Mouse (Mus musculus): ENCODE data around the gene Pknox2.
A peak's percentile ranks its signal among the peaks of the same experiment; 100 is the strongest.

The Pknox2 gene

DNA sequence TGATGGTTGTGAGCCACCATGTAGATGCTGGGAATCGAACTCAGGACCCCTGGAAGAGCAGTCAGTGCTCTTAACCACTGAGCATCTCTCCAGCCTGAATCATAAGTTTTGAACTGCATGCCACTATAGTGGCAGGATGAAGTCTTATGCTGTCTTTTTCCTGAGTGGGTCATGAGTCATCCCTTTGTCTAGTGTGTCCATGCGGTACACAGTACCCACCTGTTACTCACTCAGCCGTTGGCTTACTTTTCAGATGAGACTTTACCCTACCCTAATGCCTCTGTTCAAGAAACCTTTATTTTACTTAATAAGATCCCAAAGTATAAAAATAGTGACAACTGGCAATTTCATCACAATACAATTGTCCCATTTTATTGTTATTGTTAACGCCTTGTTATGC lies 95.5 kb downstream of the Pknox2 start:
- no peak for DNase-seq (ENCODE audit: inconsistent ontology term)

DNA sequence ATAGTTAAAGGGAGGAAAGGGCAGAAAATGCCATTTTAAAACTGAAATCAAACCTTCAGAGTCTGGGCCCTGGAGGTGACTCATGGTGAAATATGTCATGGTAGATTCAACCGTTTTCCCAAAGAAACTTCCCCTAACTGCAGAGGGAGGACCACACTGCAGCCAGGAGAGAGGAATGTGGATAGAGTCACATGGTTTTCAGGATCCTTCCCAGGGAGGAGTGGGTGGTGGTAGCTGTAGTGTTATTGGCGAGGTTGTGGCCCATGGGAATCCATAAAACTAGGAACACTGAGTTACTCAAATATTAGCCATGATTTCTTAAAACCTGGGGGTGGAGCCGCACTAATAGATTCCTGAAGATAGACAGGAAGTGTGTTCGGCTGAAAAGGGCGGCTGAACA lies 99.7 kb downstream of the Pknox2 start:
- DNase-seq (ENCODE audit: inconsistent ontology term): peak; percentile 52

DNA sequence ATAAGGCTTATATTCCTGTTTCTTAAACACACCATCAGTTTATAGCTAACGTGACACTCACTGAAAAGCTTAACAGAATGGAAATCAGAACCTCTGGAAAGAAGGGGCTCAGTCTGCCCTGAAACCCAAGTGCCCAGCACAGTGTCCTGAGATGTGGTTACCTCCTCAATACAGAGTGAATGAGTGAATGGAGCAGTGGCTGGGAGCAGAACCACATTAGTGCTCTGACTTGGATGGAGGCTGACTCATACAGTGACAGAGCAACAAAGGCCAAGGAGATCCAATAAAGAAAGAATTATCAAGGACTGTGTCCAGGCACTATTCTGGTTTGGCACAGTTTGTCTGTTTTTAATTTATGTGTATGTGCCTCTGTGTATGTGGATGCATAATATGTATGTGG lies 101.3 kb downstream of the Pknox2 start:
- DNase-seq (ENCODE audit: inconsistent ontology term): peak; percentile 53

DNA sequence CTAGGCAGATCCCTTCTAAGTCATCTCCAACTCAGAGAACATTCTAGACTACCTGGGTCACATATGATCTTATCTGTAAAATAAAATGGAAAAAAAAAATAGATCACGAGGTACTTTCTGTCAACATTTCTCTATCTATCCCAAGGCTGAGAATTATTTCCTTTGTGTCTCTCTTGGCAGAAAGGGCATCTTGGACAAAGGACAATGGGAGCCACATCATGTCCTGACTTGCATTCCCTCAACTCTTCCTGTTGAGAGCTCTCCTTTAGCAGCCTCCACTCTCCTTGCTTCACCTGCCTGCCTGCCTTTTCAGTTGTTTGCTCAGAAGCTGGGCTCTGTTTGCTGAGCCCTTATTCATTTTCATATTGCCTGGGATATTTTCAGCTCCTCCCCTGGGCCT lies 103.0 kb downstream of the Pknox2 start:
- DNase-seq (ENCODE audit: inconsistent ontology term): no peak

DNA sequence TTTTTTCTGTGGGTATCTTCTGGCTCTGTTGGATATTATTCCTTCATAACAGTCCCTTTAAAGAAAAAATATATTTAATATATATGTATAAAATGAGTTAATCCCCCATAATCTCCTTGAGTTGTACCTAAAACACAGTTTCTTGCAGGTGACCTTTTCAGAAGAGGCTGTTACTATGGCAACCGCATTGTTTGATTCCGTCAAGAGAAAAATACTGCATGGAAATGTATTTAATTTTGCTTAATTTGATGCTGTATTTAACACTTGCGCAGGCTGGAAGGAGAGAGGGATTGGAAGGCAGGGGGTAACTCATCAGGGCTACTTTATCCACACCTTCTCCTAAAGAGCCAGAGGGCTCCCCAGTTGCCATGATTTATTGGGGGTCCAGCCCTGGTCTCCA lies 108.3 kb downstream of the Pknox2 start:
- no peak for DNase-seq (ENCODE audit: inconsistent ontology term)

DNA sequence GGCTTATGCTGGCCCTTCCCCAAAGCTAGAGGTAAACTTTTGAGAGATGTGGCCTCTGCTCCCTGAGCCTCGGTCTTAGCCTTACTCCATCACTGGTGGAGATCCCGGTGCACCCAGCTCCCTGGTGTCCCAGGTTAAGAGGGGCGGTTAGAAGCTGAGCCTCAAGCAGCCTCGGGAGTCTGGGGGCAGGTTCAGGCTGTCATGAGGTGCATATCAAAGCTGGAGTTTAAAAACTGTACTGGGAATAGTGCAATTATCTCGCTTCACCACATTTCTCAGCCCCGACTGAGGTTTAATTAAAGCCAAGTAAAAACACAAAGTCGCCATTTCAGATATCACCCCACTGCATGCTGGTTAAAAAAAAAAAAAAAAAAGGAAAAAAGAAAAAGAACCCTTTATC lies 108.8 kb downstream of the Pknox2 start:
- DNase-seq (ENCODE audit: inconsistent ontology term): no peak

DNA sequence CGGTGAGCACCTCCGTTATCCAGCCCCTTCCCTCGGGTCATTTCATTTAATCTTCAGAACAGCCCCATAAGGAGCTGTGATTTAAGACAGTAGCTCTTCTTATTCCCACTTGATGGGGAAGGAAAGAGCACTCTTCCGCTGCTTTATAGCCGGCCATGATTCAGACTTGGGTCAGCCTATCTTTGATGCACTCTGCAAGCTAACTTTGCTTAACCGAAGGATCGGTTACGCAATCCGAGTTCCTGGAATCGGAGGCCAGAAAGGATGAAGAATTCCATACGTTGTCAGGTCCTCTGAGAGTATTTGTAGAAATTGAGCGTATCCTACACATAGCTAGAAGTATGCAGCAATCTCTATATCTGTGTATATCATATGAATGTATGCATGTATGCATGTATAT lies 109.8 kb downstream of the Pknox2 start:
- DNase-seq (ENCODE audit: inconsistent ontology term): no peak

DNA sequence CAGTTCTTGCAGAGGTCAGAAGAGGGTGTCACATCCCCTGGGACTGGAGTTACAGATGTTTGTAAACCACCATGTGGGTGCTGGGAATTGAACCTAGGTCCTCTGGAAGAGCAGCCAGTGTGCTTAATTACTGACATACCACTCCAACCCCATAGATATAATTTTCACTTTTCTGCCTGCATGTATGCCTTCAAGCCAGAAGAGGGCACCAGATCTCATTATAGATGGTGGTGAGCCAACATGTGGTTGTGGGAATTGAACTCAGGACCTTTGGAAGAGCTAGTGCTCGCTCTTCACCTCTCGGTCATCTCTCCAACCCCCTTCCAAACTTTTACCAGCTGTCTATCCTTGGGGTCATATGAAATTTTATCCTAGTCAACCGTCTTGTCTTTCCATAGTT lies 112.0 kb downstream of the Pknox2 start:
- no peak for DNase-seq (ENCODE audit: inconsistent ontology term)

DNA sequence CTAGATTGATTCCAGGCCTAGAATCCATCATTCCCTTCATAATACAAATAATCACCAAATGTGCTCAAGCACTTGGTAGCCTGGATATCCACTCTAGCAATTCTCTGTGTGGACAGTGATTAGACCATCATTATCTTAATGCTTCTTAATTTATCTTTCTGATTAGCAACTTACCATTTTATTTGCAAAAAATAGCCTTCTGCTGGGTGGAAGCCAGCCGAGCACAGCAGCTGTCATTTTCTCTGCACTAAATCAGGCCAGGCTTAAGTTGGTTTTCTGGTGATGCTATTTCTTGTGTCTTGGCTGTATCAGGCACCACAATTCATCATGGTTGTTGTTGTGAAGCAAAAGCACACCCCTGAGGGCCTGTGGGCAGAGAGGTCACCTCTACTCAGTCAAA lies 112.9 kb downstream of the Pknox2 start:
- no peak for DNase-seq (ENCODE audit: inconsistent ontology term)

DNA sequence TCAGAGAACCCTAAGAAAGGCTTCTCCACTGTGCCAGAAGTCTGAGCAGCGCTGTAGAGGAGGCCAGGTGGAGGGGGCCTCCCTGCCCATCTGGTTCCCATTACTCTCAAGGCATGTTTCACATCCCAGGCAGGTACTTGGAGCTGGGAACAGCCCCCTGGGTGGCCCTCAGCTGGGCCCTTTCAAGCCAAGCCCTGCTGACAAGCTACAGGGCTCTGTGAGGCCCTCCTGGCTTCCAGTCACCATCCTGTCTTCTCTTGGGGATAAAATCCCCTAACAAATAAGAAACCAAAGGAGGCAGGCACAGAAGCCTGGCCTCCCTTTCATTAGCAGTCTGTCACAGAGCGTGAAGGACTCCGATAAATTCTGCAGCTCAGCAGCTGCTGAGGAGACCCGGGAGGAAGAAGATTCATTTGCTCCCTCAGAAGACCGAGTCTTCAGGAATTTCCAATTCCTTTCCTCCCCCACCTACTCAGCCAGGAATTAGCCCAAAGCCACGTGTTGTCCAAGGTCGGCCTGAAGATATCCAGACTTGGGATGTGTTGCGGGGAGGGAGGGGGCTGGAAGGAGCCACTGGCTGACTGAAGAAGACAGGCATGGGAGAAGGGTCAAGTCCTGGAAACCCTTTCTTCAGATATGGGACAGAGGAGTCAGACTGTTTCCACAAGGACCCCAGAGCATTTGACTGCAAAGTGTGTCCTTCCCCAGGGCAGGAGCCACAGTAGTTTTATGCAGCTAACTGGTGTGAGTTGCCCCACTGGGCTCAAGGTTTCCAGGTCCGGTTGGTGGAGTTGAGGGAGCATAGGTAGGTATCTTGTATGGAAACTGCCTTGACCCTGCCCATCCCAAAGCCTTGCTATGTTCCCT lies 116.6 kb downstream of the Pknox2 start:
- DNase-seq (ENCODE audit: inconsistent ontology term): no peak

DNA sequence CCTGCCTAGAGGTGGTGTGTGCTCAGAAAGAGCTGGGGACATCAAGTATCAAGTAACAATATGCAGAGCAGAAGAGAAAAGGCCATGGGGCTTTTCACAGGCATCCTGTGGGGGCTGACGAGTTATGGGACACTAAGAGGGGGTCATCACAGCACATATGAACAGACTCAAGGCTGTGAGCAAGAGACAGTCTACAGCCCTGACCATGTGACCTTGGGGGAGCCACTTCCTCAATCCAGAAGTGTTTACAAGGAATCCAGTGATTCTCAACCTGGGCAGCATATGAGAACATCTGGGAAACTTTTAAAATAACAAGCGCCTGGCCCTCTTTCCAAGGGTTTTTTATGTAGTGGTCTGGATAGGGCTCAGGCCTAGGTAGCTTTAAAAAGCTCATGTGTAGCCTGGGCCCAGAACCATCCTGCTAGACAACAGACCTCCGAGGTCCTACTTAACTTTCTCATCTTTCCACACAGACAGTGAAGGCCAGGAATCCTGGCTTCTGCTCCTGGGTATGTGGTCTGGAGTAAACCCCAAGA lies 117.3 kb downstream of the Pknox2 start:
- DNase-seq (ENCODE audit: inconsistent ontology term): no peak

DNA sequence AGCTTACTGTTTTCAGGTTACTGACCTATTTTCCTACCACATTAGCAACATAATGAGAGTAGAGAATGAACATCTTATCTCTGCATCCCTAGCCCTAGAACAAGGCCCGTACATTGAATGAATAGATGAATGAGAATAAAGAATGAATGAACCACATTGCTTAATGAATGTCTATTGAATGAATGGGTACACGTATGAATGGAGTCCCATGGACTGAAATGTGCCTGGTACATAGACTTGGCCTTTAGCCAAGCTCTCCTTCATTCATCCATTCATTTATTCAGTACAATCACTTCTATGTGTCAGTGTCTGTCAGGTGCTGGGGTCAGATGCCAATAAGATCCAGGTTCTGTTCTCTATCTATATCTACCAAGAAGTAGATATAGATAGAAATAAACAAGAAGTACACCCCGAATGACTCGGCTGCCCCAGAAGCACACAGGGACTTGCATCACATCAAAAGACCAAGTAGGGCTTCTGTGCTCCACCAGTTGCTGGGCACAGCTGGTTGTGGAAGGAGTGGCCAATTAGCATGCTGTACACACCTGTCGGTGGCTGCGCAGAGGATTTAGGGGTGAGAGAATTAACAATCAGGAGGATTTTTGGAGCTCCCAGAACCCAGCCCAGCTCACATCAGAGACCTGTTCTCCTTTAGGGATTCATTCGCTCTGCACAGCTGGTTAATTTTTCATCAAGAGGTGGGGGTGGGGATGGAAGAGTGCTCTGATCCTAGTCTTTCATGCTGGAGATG lies 119.2 kb downstream of the Pknox2 start:
- no peak for DNase-seq (ENCODE audit: inconsistent ontology term)

DNA sequence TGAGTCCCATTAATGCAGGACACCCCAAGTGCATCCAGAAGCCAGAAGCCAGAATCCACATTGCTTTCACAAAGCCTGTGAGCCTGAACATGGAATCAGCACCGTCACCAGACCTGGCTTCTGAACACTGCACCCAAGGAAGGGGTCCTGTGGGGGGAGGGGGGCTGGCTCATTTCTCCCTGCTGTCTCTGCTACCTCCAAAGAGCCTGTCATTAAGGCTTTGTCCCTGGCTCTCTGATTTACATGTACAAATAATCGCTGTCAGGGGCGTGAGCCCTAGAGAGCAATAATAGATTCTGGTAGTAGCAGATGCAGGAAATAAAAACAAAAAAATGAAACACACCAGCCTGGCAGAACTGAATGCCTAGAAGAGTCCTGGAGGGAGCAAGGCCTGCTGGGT lies 121.3 kb downstream of the Pknox2 start:
- no peak for DNase-seq (ENCODE audit: inconsistent ontology term)

DNA sequence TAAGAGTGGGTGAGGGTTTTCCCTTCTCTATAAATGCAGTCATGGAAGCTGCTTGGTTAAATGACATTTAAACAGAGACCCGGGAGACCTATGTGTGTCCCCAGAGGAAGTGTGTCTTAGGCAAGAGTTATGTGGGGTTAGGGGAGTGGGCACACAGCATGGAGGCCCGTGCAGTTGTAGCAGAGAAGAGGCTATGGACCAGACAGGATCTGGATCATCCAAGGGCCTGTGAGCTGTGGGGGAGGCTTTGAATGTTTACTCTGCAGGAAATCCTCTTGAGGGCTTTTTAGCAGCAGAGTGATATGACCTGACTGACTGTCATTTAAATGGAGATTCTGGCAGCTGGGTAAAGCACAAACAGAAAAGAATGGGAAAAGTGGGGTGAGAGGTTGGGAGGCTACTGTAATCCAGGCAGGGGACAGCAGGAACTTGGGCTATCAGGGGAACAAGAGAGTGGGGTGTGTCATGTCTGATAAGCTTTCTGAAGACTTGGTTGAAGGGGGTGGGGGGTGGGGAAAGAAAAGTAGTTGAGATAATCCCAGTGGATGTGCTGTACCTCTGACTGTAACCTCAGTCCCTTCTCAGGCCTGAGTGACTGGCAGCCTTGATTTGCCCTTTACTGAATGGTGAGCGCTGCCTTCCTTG lies 125.5 kb downstream of the Pknox2 start:
- no peak for DNase-seq (ENCODE audit: inconsistent ontology term)

DNA sequence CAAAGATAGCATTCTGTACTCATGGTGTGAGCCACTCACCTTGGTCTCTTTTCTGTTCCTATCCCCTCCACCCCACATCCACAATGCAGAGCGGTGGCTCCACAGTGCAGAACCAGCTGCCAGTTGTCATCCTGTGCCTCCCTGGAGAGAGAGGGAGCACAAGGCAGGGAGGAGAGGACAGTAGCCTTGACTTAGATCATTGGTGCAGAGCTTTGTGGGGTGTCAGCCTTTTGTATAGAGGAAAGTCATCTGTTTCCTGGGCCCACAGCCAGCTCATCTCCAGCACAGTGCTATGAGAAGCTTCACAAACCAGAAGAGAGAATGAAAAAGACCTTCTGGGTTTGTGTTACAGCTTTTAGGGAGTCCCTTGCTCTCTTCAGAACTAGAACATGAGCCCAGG lies 129.1 kb downstream of the Pknox2 start:
- no peak for DNase-seq (ENCODE audit: inconsistent ontology term)

DNA sequence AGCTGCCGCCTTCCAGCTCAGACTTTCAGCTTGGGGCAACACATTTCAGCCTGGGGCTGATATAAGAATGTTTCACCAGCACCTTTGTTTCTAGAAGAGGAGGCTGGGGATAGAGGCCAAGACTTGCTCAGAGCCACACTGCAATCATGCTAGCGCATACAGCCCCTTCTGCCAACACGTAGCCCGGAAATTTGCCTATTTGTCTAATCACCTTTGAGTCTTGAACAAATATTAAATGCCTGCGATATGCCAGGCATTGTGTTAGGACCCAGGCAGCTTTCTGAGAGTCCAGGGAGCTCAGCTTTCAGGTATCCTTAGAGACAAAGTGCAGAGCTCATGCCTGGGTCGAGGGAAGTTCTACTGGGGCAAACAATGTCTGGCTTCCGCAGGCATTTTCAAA lies 130.0 kb downstream of the Pknox2 start:
- no peak for DNase-seq (ENCODE audit: inconsistent ontology term)

DNA sequence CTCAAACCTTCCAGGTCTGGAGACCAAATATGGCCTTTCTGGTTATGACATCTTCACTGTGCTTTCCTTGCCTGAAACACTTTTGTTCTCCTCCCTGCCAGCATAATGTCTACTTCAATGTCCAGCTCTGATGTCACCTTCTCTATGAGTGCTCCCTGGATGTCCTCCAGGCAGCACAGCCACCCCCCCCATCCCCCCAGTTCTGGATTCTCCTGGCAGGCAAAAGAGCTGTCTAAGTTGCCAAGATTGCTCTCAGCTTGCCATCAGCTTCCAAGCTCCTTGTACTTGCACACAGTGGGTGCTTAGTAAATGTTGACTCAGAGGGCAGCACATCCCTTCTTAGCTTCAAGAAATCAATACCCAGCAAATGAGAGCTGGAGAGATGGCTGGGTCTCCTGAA lies 131.0 kb downstream of the Pknox2 start:
- no peak for DNase-seq (ENCODE audit: inconsistent ontology term)

DNA sequence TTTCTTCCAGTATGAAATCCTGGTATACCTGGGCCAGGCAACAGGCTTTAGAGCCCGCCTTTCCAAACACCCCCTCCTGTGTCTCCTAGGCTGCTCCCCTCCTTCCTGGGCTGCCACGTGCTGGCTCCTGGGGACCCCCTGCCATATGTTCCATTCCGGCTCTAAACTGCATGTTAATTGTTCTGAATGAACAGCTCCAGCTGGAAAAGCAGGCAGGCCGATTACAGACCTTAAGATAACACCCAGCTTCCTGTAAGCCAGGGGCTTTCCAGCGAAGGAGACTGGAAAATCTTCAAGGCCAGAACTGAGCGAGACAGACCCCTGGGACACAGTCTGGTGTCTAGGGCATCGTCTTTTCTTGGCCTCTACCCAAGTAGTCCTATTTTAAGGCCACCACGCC lies 133.6 kb downstream of the Pknox2 start:
- no peak for DNase-seq (ENCODE audit: inconsistent ontology term)

DNA sequence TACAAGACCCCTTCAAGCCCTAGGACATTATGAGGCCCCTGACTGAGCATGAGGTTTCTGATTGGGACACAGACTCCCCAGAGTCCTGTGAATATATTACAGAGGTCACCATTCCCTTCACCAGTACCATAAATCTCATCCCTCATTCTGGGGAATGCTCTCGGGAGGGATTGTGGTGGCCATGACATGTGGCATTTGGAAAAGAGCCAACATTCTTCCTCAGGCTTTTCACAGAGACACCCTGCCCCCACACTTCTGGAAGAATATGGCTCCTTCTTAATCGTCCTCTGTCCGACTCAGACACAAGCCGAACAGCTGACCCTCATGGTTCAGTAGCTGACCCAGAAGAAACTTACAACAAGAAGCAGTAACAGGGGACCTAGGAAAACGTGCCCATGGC lies 139.1 kb downstream of the Pknox2 start:
- DNase-seq (ENCODE audit: inconsistent ontology term): peak; percentile 54

DNA sequence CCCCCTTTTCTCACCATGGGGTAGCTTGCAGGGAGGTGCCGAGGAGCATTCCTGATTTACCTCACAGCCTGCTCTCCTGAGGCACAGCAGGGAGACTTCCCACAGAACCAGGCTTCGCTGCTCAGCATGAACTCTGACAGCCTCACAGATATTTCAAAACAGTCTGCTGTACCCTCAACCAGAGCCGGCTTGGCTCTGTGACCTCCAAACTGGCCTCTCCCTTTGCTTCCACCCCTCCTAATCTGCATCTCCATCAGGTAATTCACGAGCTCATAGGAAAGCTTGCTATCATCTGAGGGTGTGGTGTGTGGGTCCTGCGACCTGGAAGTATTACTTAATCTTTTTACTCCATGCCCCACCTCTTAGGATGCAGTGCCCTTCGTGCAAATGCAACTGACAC lies 142.5 kb downstream of the Pknox2 start:
- DNase-seq (ENCODE audit: inconsistent ontology term): no peak

DNA sequence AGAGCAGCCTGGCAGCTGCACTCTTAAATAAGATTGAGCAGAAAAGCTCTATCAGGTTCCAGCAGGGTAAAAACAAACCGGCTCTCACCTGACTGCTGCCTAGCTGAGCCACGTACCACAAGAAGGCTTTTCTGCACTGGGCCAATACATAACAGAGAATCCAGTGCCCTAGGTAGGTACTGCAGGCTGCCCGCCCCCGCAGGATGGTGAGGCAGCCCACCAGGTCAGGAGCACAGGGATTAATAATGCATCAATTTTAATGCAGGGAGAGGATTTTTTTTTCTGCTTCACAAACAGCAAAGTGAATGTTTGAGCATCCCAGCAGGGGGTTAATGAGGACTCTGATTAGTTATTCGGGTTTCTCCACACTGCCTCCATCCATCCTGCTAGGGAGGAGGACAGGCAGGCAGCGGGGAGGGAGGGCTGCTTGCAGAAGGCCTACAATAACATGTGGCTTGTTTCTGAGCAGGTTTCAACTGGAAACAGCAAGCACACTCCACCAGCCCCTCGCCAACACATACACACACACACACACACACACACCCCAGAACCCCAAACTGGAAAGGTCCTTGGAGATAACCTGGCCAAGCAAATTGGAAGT lies 145.2 kb downstream of the Pknox2 start:
- DNase-seq (ENCODE audit: inconsistent ontology term): peak; percentile 73

DNA sequence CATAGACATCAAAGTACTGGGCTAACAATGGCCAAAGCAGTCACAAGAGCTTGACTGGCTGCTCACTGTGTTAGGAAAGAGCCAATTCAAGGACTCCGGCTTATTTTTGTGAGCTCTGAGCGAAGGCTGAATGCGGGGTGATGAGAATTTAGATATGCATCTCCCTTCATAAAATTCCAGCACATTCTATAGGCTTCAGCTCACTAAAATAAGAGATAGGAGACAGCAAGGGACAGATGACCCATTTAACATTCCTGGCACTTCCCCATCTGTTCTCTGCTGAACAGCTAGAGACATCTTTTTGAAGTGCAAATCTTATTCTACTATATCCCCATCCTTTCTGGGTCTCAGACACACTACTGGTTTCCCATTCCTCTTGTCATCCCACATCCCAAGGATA lies 147.8 kb downstream of the Pknox2 start:
- DNase-seq (ENCODE audit: inconsistent ontology term): no peak

All from Muller cell, postnatal 12 days (primary cell).